Comparison of ENCODE assay signal across 18 mouse cellular contexts in the genomic region with DNA sequence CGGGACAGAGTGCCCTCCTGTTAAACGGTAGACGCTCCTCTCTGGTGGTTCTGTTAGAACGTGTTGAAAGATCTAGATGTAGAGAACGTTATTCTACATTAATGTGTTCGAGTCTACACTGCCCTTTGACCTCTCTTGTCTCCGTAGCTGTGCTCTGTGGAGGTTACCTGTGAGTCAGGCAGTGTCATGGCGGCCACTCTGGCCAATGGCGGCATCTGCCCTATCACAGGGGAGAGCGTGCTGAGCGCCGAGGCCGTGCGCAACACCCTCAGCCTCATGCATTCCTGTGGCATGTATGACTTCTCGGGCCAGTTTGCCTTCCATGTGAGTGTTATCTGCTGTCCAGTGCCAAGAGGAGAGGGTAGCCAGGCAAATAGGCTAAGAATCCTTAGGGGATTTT. TPM values are rescaled to one million over a fixed set of nuclear protein-coding genes. Genes with fewer than 3 reads are reported as not detected.
"Had no signal": no experiment of that assay in that cellular context is flagged by ENCODE, and none has a peak within 500 bp of the region (broad histone marks: within the 10 kb centered on the region; RNA-seq: fewer than 3 reads in every experiment).

No protein-coding gene starts in this region.

- H3K4me1 ChIP-seq: kidney, embryonic 15.5 days; midbrain, embryonic 10.5 days; neural tube, embryonic 15.5 days had no signal

- H3K4me3 ChIP-seq: intestine, embryonic 15.5 days; kidney, embryonic 15.5 days; liver, embryonic 13.5 days; midbrain, embryonic 10.5 days; myocyte; neural tube, embryonic 15.5 days had no signal

- H3K4me2 ChIP-seq: intestine, embryonic 15.5 days; kidney, embryonic 15.5 days; liver, embryonic 13.5 days; lung, embryonic 14.5 days; neural tube, embryonic 15.5 days had no signal

- H3K27ac ChIP-seq: intestine, embryonic 15.5 days; kidney, embryonic 15.5 days; liver, embryonic 13.5 days; midbrain, embryonic 10.5 days; neural tube, embryonic 15.5 days had no signal

- H3K27me3 ChIP-seq: intestine, embryonic 15.5 days; kidney, embryonic 15.5 days; neural tube, embryonic 15.5 days had no signal

- H3K9me3 ChIP-seq: intestine, embryonic 15.5 days; kidney, embryonic 15.5 days; liver, embryonic 13.5 days; midbrain, embryonic 10.5 days; neural tube, embryonic 15.5 days had no signal

- ATAC-seq: intestine, embryonic 15.5 days had no signal

- DNase-seq: kidney, adult 2 months; kidney, postnatal 14 days; liver, embryonic 13.5 days; lung, embryonic 14.5 days; midbrain, embryonic 14.5 days; thymus, adult 18-20 months; thymus, postnatal 14 days had no signal

- H3K36me3 ChIP-seq: intestine, embryonic 15.5 days had no signal

- H3K9ac ChIP-seq: intestine, embryonic 15.5 days; kidney, embryonic 15.5 days; liver, embryonic 13.5 days; lung, embryonic 14.5 days; neural tube, embryonic 15.5 days had no signal

RNA-seq across cellular contexts. Expression of a gene that starts 20.7 kb away (rescaled TPM):
- total RNA-seq: layer of hippocampus, adult 8-10 months; layer of hippocampus, postnatal 14 days; left cerebral cortex, adult 18-20 months; left cerebral cortex, postnatal 14 days had no signal
- polyA plus RNA-seq: kidney, adult 2 months; kidney, embryonic 15.5 days; large intestine, adult 2 months; liver, embryonic 13.5 days; lung, embryonic 14.5 days; myocyte; neural tube, embryonic 11.5 days; neural tube, embryonic 15.5 days had no signal
